Mouse (Mus musculus) gastrocnemius, adult 18-20 months (tissue): Measurements from ENCODE around the gene Cacng1. TPM values are rescaled to one million over a fixed set of nuclear protein-coding genes. Genes with fewer than 3 reads are reported as not detected.

Source experiments
- DNase-seq: peaks from one replicate; pipeline ENCODE4 v3.0.0; 2021; ENCODE audit warnings: low spot score
- total RNA-seq, 2 experiments: library from RNA; stranded (reverse); gene quantifications; 2 replicates each; pipeline ENCODE4 v1.2.3; 2021

Cacng1 gene
- total RNA-seq, 2 experiments from 2014 or later: 326 to 377 TPM

DNA sequence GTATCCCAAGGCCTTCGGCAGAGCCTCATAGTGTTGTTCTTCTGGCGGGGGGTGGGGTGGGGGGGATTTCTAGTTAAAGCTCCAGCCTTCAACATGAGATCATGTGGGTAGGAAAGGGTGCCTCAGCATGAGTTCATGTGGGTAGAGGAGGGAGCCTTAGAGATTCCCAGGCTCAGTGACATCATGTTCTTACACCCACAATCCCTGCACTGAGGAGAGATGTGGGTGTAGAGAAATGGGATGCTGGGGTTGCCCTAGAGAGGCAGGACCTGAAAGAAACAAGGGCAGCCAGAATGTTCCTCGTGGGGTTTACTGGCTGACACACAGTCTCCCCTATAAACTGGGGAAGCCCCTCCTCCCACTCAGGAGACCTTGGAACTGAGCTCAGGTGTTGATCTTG lies 5.9 kb downstream of the Cacng1 start:
- DNase-seq: no peak

DNA sequence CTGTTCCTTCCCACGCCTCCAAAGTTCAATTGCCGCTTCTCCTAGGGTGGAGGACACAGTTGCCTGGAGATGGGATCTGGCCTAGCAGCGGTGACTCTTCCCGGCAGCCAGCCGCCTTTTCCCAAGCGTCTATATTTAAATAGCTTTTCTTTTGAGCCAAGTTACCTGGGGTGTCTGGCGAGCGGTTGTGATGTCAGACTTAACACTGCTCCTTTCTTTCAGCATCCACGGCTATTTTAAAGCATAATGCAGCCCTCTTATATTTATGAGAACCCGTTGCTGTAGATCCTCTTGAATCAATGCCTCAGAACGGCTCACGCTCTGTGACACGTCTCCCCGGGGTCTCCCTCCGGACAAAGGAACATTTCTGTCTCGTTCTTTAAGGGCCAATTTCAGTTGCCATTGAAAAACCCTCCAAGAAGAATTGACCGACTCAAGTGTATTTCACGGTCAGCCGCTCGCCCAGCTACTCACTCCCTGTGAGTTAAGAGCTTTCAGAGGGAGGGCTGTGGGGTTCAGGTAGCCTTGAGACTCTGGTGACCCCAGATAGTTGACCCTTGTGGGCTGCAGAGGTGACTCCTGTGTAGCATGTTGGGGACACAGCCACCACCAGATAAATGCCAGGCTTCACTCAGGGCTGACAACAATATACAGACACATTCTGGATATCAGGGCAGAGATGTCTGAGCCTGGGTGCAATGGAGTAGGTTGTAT lies 8.3 kb downstream of the Cacng1 start:
- DNase-seq: no peak

DNA sequence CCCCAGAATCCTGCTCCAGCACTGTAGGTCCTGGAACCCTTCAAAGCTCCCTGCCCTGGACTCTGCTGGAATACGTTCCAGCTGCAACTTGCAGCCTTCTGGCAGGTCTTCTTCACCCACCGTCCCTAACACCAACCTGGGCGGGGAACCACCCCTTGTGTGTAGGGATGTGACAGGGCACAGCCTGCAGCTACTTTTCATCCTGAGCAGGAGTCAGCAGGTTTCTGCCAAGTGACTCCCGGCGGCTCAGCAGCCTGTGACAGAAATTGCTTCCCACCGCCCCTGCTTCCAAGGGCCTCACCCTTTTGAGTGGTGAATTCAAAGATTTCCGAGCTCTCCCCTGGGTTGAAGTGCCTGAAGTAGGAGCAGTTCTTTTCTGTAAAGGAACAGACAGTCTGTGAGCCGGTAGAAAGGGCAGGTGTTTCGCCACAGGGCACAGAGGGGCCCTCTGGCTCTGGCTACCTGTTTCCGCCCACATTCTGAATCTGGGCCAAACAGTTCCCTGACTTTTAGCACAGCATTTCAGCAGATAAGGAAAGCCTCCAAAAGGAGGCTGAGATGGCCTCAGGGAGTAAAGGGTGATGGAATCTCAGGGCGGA lies 10.7 kb downstream of the Cacng1 start:
- no peak for DNase-seq

DNA sequence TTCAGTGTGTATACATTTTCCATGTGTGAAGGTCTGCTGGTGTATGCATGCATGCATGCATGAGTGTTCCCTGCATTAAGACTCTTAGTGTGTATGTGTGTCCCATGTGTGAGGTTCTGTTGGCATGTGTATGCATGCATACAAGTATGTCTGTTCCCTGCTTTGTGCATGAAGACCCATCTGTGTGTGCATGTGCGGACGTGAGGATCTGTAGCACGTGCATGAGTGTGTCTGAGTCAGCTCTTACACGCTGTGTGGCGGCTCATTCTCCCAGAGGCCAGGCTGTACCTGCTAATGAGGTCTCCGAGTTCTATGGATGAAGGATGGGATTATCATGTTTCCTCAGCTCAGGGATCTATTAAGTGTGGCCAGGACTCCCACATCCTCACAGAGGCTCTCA lies 11.3 kb downstream of the Cacng1 start:
- DNase-seq: no peak

DNA sequence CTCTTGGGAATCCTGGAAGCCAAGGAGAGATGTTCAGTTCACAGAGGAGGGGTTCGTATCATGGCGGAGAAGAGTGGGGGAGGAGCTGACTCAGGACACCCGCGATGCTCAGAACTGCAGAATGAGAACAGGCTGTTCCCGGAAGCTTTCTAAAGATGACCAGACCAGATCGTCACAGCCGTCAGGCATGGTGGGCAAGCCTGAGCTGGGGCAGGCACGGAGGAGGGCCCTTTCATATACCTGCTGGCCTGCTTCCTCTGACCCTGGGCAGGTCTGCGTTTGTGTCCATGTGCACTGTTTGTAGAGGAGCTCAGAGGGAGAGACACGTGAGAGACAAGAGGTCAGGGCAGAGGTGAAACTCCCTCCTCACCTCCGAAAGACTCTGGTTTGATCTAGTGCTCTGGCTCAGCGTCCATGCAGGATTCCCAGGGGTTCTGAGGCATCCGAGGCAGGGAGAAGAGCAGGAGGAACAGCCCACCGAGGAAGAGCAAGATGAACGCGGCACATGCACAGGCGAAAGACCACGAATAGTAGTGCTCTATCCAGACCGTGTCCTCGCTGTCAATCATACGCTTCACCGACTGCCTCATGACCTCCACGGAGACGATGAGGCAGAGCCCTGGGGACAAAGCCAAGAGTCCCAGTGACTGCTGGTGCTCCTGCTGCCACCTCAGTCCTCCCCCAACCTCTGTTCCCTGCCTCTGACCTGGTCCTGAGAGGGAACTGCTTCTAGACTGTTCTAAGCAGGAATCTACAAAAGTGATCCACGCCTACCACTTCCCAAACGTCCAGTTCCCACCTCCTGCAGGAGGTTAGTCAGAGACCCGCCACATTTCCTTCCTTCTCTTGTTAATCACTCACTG lies 12.8 kb downstream of the Cacng1 start:
- peak; percentile 41 for DNase-seq

DNA sequence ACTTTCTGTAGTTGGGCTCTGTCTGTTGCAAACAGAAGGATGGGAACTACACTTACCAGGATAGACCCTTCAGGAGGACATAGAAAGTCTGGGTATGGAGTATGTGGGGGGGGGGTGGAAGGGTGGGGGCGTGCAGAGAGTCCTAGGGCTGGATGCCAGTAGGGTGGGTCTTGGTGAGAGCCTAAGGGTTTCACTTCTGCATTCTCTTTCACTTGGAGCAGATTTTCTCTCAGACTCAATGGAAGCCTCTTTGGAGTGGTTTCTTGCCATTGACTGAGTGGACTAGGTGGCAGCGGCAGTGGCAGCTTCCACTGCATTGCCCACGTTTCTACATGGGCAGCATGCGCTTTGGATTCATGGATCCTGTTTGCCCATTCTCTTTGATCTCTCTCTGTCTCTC lies 16.4 kb downstream of the Cacng1 start:
- no peak for DNase-seq

DNA sequence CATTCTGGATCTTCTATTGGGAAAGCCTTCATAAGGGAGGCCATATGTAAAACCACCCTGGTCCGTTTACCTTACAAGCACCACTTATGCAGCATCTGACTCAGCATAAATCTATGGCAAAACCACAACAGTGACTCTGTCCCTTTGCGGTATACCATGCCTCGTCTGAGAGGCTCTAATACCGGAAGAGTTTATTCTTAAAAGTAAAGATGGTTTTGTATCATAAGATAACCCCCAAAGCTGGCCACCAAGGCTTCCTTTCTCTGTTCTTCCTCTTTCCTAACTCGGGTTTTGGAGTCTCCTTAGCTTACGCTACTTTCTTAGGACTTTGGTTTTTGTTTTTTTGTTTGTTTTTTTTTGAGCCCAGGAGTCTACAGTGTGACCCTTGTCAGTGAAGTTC lies 23.0 kb downstream of the Cacng1 start:
- no peak for DNase-seq

DNA sequence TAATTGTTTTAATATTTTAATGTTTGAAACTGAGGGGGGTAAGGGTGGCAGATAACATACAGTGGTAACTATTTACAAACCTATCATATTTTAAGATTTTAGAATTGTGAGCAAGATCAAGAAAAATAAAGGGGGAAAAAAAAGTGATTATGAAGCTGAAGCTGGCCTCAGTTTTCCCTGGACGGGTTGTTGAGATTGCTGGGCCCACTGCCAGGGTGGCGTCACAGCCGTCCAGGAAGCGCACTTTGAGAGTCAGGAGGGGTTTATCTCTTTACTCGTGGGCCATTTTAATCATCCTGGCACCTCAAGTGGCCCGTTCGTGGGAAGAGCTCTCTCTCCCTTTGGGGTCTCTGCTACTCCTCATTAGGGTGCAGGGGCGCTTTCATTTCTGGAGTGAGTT lies 24.8 kb downstream of the Cacng1 start:
- DNase-seq: no peak

DNA sequence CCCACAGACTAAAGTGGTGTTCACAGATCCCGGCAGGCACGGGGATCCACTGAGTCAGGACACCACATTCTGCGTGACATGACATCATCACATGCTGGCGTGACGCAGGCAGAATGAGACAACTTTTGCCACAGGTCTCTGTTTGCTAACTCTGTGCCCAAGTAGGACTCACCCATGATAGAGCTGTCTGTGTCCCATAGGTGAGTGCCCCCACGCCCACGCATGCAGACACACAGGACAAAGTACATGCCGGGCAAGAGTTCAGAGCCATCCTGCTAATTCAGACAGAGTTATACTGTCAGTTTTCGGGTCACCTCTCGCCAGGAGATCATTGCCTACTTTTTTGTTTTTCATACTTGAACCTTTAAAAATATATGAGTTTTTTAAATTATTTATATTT lies 27.8 kb downstream of the Cacng1 start:
- no peak for DNase-seq

DNA sequence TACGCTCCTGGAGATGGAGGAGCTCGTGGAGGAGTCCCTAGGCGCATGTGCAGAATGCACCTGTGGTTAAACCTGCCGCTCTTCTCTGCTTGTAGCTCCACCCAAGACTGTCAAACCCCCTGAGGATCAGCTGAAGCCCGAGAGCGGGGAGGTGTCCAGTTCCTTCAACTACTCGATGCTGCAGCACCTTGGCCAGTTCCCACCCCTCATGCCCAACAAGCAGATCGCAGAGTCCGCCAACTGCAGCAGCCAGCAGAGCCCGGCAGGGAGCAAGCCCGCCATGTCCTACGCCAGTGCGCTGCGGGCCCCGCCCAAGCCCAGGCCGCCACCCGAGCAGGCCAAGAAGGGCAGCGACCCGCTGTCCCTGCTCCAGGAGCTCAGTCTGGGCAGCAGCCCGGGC lies 30.0 kb downstream of the Cacng1 start:
- DNase-seq: no peak

DNA sequence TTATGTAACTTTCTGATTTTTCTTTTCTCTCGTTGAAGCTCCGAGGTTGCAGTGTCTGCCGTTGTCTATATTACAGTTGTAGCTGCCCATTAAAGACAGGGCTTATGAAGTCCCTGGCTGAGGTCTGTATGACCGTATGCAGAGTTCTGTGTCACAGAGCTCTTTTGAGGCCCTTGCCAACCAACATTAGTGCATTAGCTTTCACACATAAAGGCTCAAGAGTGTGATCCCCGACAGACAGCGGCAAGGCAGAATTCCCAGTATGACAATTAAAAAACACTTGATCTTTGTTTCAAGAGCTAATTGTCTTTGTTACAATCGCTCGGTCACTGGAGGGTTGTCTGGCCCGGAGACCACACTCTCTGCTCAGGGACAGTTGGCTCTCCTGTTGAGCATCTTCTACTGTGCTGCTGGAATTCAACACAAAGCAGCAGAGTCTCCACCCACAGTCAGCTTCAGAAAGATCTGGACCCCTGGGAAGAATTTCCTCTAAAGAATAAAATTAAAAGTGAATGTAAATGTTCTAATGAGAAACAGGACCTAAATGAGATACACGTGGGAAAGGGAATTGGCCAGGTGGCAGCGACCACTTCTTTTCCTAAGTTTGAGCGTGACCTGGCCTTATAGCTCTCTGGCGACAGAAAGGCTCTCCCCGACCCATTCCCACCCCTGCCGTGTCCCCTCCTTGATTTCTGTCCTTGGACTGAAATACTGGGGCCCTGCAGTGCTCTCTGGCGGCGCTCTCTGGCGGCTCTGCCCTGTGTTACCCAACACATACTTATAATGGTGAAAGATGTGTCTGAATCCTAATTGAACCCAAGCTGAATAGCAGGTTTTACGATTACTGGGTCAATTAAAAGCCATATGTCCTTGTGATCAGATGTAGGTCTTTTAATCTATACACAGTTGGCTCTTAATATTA lies 32.5 kb downstream of the Cacng1 start:
- DNase-seq: no peak

DNA sequence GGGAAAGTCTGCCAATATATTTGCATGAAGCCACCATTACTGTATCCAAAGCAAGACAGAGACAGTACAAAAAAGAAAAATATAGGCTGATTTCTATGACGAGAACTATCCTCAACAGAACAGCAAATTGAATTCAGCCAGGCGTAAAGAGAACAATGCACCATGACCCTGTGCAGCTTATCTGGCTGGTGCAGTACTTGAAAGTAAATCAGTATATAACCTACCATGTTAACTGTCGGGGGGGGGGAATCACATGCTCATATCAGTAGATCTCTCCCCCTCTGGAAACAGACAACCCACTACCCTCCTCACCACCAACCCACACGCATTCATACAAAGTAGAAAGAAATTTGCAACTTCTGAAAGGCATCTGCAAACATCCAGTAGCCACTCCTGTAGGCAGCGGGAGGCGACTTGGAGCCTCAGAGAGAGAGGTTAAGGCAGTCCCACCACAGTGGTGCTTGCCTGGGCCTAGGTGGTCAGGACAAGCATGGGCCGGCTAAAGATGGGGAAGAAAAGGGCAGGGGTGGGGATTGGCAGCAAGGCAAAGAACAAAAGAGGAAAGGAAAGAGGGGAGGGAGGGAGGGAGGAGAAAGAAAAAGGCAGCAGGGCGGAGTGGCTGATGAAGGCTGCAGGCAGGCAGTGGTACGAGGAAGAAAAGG lies 33.5 kb downstream of the Cacng1 start:
- DNase-seq: no peak

DNA sequence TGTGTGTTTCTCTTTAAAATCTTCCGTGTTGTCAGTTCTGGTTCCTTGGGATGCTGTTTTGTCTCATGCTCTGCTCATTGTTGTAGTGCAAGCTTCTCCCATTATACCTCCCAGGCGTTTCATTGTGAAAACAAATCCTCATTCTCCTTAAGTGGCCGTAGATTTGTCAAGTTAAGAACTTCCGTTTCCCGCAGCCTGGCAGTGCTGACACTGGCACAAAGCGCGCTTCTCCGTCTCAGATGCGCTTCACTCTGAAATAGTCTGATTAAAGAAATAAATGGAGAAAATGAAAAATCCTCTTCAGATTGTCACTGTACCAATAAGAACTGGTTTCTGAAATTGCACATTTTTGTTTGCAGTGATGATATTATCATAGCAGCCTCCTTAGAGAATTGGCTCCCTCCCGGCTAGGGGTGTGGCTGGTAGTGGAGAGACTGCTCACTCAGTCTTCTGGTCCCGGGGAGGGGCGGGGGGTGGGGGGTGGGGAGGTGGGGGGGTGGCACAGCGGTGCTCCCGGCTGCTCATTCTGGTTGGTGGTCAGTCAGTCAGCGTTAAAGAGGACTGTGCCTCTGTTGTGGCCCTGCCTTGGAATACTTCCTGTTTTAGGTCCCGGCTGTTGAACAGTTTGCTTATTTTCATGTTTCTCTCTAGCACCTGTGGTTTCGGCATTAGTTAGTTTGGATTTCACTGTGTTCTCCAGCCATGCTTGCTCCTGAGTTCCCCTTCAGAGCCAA lies 39.9 kb downstream of the Cacng1 start:
- no peak for DNase-seq

DNA sequence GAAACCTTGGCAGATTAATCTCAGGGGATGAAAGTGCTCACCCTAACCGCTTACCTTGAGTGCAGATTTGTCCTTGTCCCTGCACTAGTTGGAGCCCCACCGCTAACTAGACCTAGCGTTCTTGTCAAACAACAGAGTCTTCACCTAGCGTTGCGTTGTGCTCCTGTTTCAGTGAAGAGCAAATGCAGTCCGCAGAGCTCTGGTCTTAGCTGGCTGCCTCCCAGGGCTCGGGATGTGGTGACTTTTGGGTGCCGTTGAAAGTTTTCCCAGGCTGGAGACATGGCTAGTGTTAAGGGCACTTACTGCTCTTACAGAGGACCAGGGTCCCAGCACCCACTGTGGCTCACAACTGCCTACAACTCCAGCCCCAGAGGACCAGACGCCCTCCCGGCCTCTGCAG lies 41.1 kb downstream of the Cacng1 start:
- DNase-seq: no peak

DNA sequence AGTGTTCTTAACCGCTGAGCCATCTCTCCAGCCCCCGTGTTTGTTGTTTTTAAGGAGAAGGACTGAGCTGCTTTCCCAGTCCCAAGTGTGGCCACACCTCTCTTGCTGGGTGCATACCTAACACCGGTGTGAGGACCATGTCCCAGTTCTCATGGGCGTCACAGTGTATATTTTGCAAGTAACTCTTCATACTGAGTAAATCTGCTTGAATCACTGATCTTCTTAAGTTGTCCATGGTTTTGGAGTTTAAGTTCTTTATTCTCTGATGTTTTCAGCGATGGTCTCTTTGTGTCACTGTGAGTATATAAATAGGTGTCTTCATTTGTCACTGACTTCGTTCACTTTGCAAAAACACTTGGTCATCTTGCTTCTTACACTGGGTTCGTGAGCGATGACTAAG lies 41.7 kb downstream of the Cacng1 start:
- no peak for DNase-seq

DNA sequence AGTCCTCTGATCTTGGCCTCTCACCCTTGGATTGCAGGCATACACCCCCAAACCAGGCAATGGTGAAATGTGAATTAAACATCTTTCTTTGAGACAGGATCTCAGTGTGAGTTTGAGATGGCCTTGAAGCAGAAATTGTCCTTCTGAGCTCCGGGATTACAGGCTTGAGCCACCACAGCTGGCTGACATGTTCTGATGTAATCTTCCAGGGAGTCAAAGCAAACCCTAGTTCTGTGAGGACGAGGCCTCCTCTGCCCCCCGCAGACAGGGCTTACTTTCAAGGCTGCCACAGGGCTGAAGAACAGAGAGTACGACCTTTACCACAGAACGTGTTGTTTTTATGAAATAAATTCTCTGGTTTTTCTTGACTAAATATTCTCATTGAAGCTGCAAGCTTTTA lies 42.3 kb downstream of the Cacng1 start:
- no peak for DNase-seq

DNA sequence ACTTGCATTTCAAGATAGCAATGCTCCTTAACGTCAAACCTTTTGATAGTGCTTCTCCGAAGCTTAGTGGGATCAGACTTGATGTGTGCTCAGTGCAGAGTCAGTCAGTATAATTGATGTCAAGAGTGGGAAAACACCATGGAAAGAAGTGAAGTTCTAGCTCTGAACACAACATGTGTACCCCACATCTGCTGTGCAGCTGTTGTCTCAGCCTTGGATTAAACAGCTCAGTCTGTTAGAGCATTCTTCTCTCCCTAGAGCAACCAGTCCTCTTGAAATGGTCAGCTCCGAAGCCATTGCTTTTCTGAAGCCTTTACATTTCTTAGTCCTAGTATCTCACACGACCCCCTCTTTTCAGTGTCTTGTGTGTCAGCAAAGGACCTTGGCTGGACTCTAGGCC lies 47.3 kb downstream of the Cacng1 start:
- DNase-seq: no peak

DNA sequence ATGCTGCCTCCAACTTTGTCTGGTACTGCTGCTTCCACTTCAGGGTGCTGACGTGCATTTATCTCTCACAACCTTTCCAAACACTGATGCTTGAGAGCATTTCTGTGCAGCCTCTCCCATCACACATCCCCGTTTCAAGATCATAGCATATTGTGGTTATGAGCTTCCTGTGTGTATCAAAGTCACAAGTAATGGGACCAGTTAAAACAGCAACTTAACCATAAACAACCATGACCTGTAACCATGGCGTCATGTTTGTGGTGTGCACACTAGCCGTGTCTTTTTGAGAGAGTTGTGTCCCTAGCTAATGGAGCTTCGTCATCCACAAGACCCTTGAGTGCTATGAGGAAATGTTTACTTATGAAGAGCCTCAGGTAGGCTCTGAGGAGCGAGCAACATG lies 48.1 kb downstream of the Cacng1 start:
- no peak for DNase-seq

DNA sequence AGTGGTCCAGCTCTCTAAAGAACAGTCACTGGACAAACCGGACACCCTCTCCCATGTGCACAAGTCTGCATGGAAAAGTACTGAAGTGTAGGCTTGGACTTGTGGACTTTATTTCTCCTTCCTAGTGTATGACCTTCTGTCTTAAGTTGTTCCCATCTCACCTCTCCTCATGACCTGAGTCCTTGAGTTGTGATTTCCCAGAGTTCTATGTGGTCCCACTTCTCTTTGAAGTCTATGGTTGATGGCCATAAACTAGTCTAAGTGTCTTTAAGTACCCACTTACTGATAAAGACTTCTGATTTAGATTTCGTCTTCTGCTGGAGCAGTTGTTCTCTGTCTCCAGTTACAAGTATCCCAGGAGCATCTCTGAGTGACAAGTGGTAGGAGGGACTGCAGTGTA lies 48.8 kb downstream of the Cacng1 start:
- no peak for DNase-seq

DNA sequence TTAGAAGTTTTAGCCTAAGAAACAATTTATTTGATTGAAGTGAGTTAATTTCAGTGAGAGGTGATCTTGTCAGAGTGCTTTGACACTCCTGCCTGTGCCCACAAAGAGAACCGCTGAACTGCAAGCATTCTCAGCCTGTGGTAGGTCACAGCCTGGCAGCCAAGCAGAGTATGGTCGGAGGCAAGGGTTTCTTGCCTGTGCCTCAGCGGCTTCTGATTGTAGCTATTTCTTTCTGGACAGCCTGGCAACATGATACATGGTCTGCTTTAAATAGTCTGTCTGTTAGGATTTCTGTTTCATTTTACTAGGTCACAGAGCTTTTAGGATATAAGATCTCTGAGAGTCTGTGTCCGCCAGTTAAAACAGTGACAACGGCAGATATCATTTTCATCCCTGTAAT lies 53.7 kb downstream of the Cacng1 start:
- DNase-seq: peak; percentile 56
